Mouse (Mus musculus) midbrain, postnatal 0 days (tissue): ENCODE measurements around the gene Rngtt. TPM values are rescaled to one million over a fixed set of nuclear protein-coding genes. Genes with fewer than 3 reads are reported as not detected.

Source experiments
- ATAC-seq: fragments of 200-750 bp; cut with Nextera tagmentation; 2 replicates; pipeline ENCODE4 v1.8.0; 2017; ENCODE audit warnings: moderate number of reproducible peaks, mild to moderate bottlenecking, moderate TSS enrichment, moderate library complexity; ENCODE audit not compliant: low FRiP score
- DNase-seq: peaks from one replicate; pipeline ENCODE4 v3.0.0-alpha.2; 2015; ENCODE audit warnings: low spot score
- H3K27ac ChIP-seq: fragments of 300-500 bp; sonication (generic); 2 replicates; pipeline ENCODE4 v1.5.1; 2014; ENCODE audit warnings: low read depth, mild to moderate bottlenecking, low read length, mixed read lengths
- H3K27me3 ChIP-seq: fragments of 300-500 bp; sonication (generic); 2 replicates; pipeline ENCODE4 v1.6.1; 2014; ENCODE audit warnings: low read length, control low read depth, mixed read lengths; ENCODE audit not compliant: insufficient read depth
- H3K36me3 ChIP-seq: fragments of 300-500 bp; sonication (generic); 2 replicates; pipeline ENCODE4 v1.6.1; 2014; ENCODE audit warnings: low read length, control low read depth, mixed read lengths; ENCODE audit not compliant: insufficient read depth
- H3K4me1 ChIP-seq: fragments of 300-500 bp; sonication (generic); 2 replicates; pipeline ENCODE4 v1.6.1; 2014; ENCODE audit warnings: mild to moderate bottlenecking, control low read depth, antibody characterized with exemption, low read length, mixed read lengths; ENCODE audit not compliant: insufficient read depth
- H3K4me2 ChIP-seq: fragments of 300-500 bp; sonication (generic); 2 replicates; pipeline ENCODE4 v1.6.1; 2014; ENCODE audit warnings: low read depth, mild to moderate bottlenecking, low read length, mixed read lengths; ENCODE audit not compliant: poor library complexity, severe bottlenecking
- H3K4me3 ChIP-seq: fragments of 300-500 bp; sonication (generic); 2 replicates; pipeline ENCODE4 v1.5.1; 2014; ENCODE audit warnings: low read depth, mild to moderate bottlenecking, low read length, moderate library complexity
- H3K9ac ChIP-seq: fragments of 300-500 bp; sonication (generic); replicated peaks from 2 replicates; pipeline ENCODE4 v1.6.1; 2014; ENCODE audit warnings: mild to moderate bottlenecking, low read length, moderate library complexity, mixed read lengths; ENCODE audit not compliant: poor library complexity, severe bottlenecking
- H3K9me3 ChIP-seq: fragments of 300-500 bp; sonication (generic); 2 replicates; pipeline ENCODE4 v1.6.1; 2016; ENCODE audit warnings: low read length, control low read depth
- CTCF ChIP-seq: IDR thresholded peaks from 2 replicates; pipeline ENCODE4 v1.5.1; 2016; ENCODE audit warnings: antibody characterized with exemption, mild to moderate bottlenecking
- WGBS: fragments of 180-500 bp; shearing (Covaris S2); extraction: QIAGEN DNeasy Blood & Tissue Kit; methylation state at CpG from one replicate; pipeline ENCODE4 v1.1.7; 2014; 5-methylcytosine and 5-hydroxymethylcytosine counted together
- polyA plus RNA-seq: library from polyadenylated mRNA; unstranded; fragments of >200 nt; fragmentation: Nextera tagmentation; extraction: Ambion mirVana; gene quantifications from 2 replicates; pipeline ENCODE4 v1.2.1, GENCODE M21; 2015
- total RNA-seq: library from RNA; depleted of rRNA; stranded (reverse); fragments of >200 nt; gene quantifications from 2 replicates; pipeline ENCODE4 v1.2.3, GENCODE M21; 2014

The Rngtt gene
- total and polyA plus RNA-seq, 2 experiments from 2014 or later, result 16.1 to 16.8 TPM

- no peaks in the 10 kb centered on the region for H3K4me1 ChIP-seq
- H3K27ac ChIP-seq, result no peak overlapping the region
- WGBS, result 69% methylated on average over 10 of the region's 10 CpGs
- no peaks in the 10 kb centered on the region for H3K36me3 ChIP-seq
- H3K9ac ChIP-seq, result no peak overlapping the region
- ATAC-seq (no peak), DNase-seq (no peak)
- no peak for TF ChIP-seq CTCF
- H3K9me3 ChIP-seq, result no peaks in the 10 kb centered on the region
- H3K27me3 ChIP-seq, result no peaks in the 10 kb centered on the region
- no peak overlapping the region for H3K4me2 ChIP-seq
- H3K4me3 ChIP-seq, result no peak overlapping the region
These were observed 210.8 kb downstream of the Rngtt start for GRCm38 (mm10) chr4:33520938-33521337.

DNA sequence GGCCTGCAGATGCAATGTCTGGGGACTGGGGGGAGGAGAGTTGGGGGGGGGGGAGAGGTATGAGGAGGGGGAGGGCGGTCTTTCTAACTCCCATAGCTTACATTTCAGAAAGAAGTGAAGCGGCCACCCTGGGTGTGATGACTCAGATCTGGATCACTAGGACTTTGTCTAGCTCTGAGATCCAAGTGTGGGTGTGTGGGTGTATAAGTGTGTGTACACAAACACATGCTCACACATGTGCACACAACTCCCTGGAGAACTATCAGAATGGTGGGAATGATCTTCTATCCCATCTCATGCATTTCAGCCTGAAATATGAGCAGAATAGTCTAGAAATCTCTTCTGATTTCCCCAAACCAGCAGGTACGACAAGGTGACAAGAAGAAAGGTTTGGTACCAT, 213.7 kb downstream of the Rngtt start:
- TF ChIP-seq CTCF, result no peak
- Histone ChIP-seq H3K4me3 (no peak overlapping the region), H3K9ac (no peak overlapping the region), H3K27me3 (no peaks in the 10 kb centered on the region), H3K27ac (no peak overlapping the region), H3K4me1 (no peaks in the 10 kb centered on the region), H3K36me3 (no peaks in the 10 kb centered on the region), H3K9me3 (no peaks in the 10 kb centered on the region), H3K4me2 (no peak overlapping the region)
- ATAC-seq (no peak), DNase-seq (no peak)
- WGBS, result 91% methylated on average over 2 of the region's 3 CpGs

GRCm38 (mm10) chr4:33524481-33525141, 214.5 kb downstream of the Rngtt start:
- H3K4me1 ChIP-seq, result no peaks in the 10 kb centered on the region
- H3K4me3 ChIP-seq, result no peak overlapping the region
- H3K9me3 ChIP-seq, result no peaks in the 10 kb centered on the region
- H3K36me3 ChIP-seq, result no peaks in the 10 kb centered on the region
- 79% methylated on average over 10 of the region's 10 CpGs for WGBS
- no peaks in the 10 kb centered on the region for H3K27me3 ChIP-seq
- no peak for TF ChIP-seq CTCF
- ATAC-seq (peak; percentile 66; the same call in 1 of the 2 replicates), DNase-seq (peak; percentile 90)
- H3K27ac ChIP-seq, result no peak overlapping the region
- H3K4me2 ChIP-seq, result no peak overlapping the region
- no peak overlapping the region for H3K9ac ChIP-seq

GRCm38 (mm10) chr4:33525272-33525671, 215.2 kb downstream of the Rngtt start:
- no peaks in the 10 kb centered on the region for H3K36me3 ChIP-seq
- H3K9ac ChIP-seq, result no peak overlapping the region
- WGBS, result 98% methylated on average over 4 of the region's 4 CpGs
- H3K9me3 ChIP-seq, result no peaks in the 10 kb centered on the region
- H3K4me1 ChIP-seq, result no peaks in the 10 kb centered on the region
- no peak overlapping the region for H3K27ac ChIP-seq
- DNase-seq (no peak), ATAC-seq (no peak)
- H3K27me3 ChIP-seq, result no peaks in the 10 kb centered on the region
- H3K4me2 ChIP-seq, result no peak overlapping the region
- H3K4me3 ChIP-seq, result no peak overlapping the region
- no peak for TF ChIP-seq CTCF

- H3K4me3 ChIP-seq, result no peak overlapping the region
- no peaks in the 10 kb centered on the region for H3K27me3 ChIP-seq
- no peak for DNase-seq
- peak; percentile 29 for TF ChIP-seq CTCF
- H3K4me1 ChIP-seq, result no peaks in the 10 kb centered on the region
- 17% methylated on average over 7 of the region's 7 CpGs for WGBS
- H3K9ac ChIP-seq, result no peak overlapping the region
- no peak overlapping the region for H3K27ac ChIP-seq
- H3K4me2 ChIP-seq, result no peak overlapping the region
- H3K36me3 ChIP-seq, result no peaks in the 10 kb centered on the region
- no peaks in the 10 kb centered on the region for H3K9me3 ChIP-seq
- ATAC-seq, result no peak
These were observed 216.0 kb downstream of the Rngtt start for GRCm38 (mm10) chr4:33526092-33526491.

GRCm38 (mm10) chr4:33526675-33527074, 216.6 kb downstream of the Rngtt start:
- Histone ChIP-seq H3K4me3 (no peak overlapping the region), H3K9me3 (no peaks in the 10 kb centered on the region), H3K36me3 (no peaks in the 10 kb centered on the region), H3K4me2 (no peak overlapping the region), H3K9ac (no peak overlapping the region), H3K27ac (no peak overlapping the region), H3K4me1 (no peaks in the 10 kb centered on the region), H3K27me3 (no peaks in the 10 kb centered on the region)
- 0 out of 2 replicates have a peak, but pooled peaks have one; percentile 3 for TF ChIP-seq CTCF
- ATAC-seq (no peak), DNase-seq (peak; percentile 9)
- WGBS, result 32% methylated on average over 9 of the region's 9 CpGs
